Mouse (Mus musculus) layer of hippocampus, adult 11-12 months (tissue): ENCODE data around the gene Adk.
A peak's percentile ranks its signal among the peaks of the same experiment; 100 is the strongest.

Experiments used
- DNase-seq: peaks from one replicate; pipeline ENCODE4 v3.0.0; 2022; ENCODE audit warnings: low spot score

The Adk gene

GRCm38 (mm10) chr14:21275786-21276185 lies 223.4 kb downstream of the Adk start:
- no peak for DNase-seq

- no peak for DNase-seq
Observed at GRCm38 (mm10) chr14:21278290-21278689, 225.9 kb downstream of the Adk start.

- DNase-seq, result no peak
Observed at GRCm38 (mm10) chr14:21278907-21279535, 226.6 kb downstream of the Adk start.

GRCm38 (mm10) chr14:21280451-21280850 lies 228.1 kb downstream of the Adk start:
- no peak for DNase-seq

- DNase-seq, result no peak
Observed at GRCm38 (mm10) chr14:21281506-21281905, 229.1 kb downstream of the Adk start.

- no peak for DNase-seq
Observed at GRCm38 (mm10) chr14:21284116-21284515, 231.7 kb downstream of the Adk start.

GRCm38 (mm10) chr14:21284847-21285246 lies 232.5 kb downstream of the Adk start:
- DNase-seq, result no peak

GRCm38 (mm10) chr14:21286274-21286673 lies 233.9 kb downstream of the Adk start:
- DNase-seq, result no peak

GRCm38 (mm10) chr14:21287726-21288442 lies 235.5 kb downstream of the Adk start:
- no peak for DNase-seq

GRCm38 (mm10) chr14:21299743-21300142 lies 247.4 kb downstream of the Adk start:
- no peak for DNase-seq

GRCm38 (mm10) chr14:21304815-21305214 lies 252.4 kb downstream of the Adk start:
- no peak for DNase-seq

- no peak for DNase-seq
Observed at GRCm38 (mm10) chr14:21308349-21308936, 256.1 kb downstream of the Adk start.

GRCm38 (mm10) chr14:21310530-21310929 lies 258.2 kb downstream of the Adk start:
- DNase-seq, result peak; percentile 57

GRCm38 (mm10) chr14:21313561-21314342 lies 261.4 kb downstream of the Adk start:
- no peak for DNase-seq

- DNase-seq, result no peak
Observed at GRCm38 (mm10) chr14:21314466-21314865, 262.1 kb downstream of the Adk start.

- DNase-seq, result no peak
Observed at GRCm38 (mm10) chr14:21334826-21335225, 282.5 kb downstream of the Adk start.

- DNase-seq, result no peak
Observed at GRCm38 (mm10) chr14:21335691-21336314, 283.4 kb downstream of the Adk start.

GRCm38 (mm10) chr14:21337948-21338347 lies 285.6 kb downstream of the Adk start:
- DNase-seq, result no peak

GRCm38 (mm10) chr14:21341195-21341594 lies 288.8 kb downstream of the Adk start:
- no peak for DNase-seq

- no peak for DNase-seq
Observed at GRCm38 (mm10) chr14:21342984-21343383, 290.6 kb downstream of the Adk start.

- no peak for DNase-seq
Observed at GRCm38 (mm10) chr14:21344896-21345295, 292.5 kb downstream of the Adk start.

GRCm38 (mm10) chr14:21348611-21349260 lies 296.4 kb downstream of the Adk start:
- no peak for DNase-seq
